Mouse (Mus musculus): ENCODE results near the gene Prpf4. TPM values are rescaled to one million over a fixed set of nuclear protein-coding genes. Genes with fewer than 3 reads are reported as not detected.
A peak's percentile ranks its signal among the peaks of the same experiment; 100 is the strongest.

Gene Prpf4
- polyA plus RNA-seq (2016; fragmentation: Nextera tagmentation; extraction: Ambion mirVana) = 38.4 and 38.6 TPM in 2 replicates

- under 1% methylated on average over 39 of the region's 39 CpGs for whole genome bisulfite sequencing
- H3K36me3 ChIP-seq = peaks cover 58% of the 10 kb centered on the region
These were observed at the start of gene Prpf4, which contains the start of gene Cdc26 for GRCm38 (mm10) chr4:62408601-62409282. Gene Prpf4, plus strand, starts transcription at chr4:62408797. Gene Cdc26, minus strand, starts transcription at chr4:62408642.

GRCm38 (mm10) chr4:62359256-62359775 lies 49.3 kb upstream of the Prpf4 start:
- DNase-seq (ENCODE audit: low spot score) = no peak
- Histone ChIP-seq H3K9me3 (replicated peaks) (no peaks in the 10 kb centered on the region), H3K4me1 (peaks cover 14% of the 10 kb centered on the region), H3K4me3 (peak overlapping the region; percentile 72), H3K36me3 (no peaks in the 10 kb centered on the region), H3K27me3 (ENCODE audit: low read depth, poor library complexity, severe bottlenecking) (no peaks in the 10 kb centered on the region), H3K27ac (no peak overlapping the region)
- 51% methylated on average over 7 of the region's 7 CpGs for WGBS

More at GRCm38 (mm10) chr4:62408601-62409282, at the start of gene Prpf4, which contains the start of gene Cdc26:
- no peaks in the 10 kb centered on the region for H3K9me3 ChIP-seq (replicated peaks)
- H3K4me3 ChIP-seq = peak within 1 kb of the TSS; percentile 68
- H3K27ac ChIP-seq = peak within 1 kb of the TSS; percentile 94
- H3K4me1 ChIP-seq = peaks cover 26% of the 10 kb centered on the region
- DNase-seq (ENCODE audit: low spot score) = peak; percentile 95
- no peaks in the 10 kb centered on the region for H3K27me3 ChIP-seq (ENCODE audit: low read depth, poor library complexity, severe bottlenecking)

DNA sequence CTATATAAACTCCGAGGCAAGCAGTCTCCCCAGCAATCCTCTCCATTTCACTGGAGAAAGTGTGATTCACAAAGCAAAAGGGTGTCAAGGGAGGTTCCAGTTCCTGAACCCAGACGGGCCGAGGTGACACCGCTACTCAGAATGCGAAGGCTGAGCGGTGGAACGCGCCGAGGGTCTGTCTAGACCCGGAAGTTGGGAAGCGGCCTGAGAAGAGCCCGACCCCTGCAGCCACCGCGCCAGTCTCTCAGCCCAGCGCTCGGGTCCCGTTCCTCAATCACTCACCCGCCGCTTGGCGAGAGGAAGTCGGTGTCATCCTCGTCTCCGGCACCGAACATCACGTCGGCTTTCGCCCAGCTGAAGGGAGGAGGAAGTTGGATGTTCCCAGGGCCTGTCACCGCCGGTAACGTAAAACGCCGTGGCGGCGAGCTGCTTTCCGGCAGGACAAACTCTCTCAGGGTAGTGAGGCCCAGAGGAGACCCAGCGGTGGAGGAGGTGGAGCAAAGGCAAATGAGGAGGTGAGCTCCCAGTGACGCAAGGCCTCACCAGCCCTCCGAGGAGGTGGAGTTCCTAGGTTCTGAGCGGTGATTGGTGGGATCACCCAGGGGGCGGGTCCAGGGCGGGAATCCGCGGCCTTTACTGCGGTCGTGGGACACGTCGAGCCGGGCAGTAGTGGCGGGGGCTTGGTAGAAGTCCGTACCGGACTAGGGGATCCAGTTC lies 48.4 kb upstream of the Prpf4 start, which contains the start of the genes Fkbp15 and Slc31a1:
Gene Fkbp15, minus strand, starts transcription at position 461 of the 717 bp plus-strand sequence.
Gene Slc31a1, plus strand, starts transcription at position 640 of the 717 bp plus-strand sequence.
- Histone ChIP-seq H3K9me3 (replicated peaks) (no peaks in the 10 kb centered on the region), H3K27me3 (ENCODE audit: low read depth, poor library complexity, severe bottlenecking) (no peaks in the 10 kb centered on the region), H3K27ac (peak within 1 kb of the TSS; percentile 85), H3K4me1 (peaks cover 14% of the 10 kb centered on the region), H3K36me3 (no peaks in the 10 kb centered on the region), H3K4me3 (peak within 1 kb of the TSS; percentile 72)
- under 1% methylated on average over 51 of the region's 51 CpGs for WGBS
- DNase-seq (ENCODE audit: low spot score) = peak; percentile 97

- WGBS = under 1% methylated on average over 22 of the region's 22 CpGs
- peaks cover 14% of the 10 kb centered on the region for H3K4me1 ChIP-seq
- peak overlapping the region; percentile 85 for H3K27ac ChIP-seq
- H3K4me3 ChIP-seq = peak overlapping the region; percentile 72
- no peaks in the 10 kb centered on the region for H3K27me3 ChIP-seq (ENCODE audit: low read depth, poor library complexity, severe bottlenecking)
- H3K9me3 ChIP-seq (replicated peaks) = no peaks in the 10 kb centered on the region
- DNase-seq (ENCODE audit: low spot score) = no peak
- H3K36me3 ChIP-seq = no peaks in the 10 kb centered on the region
These were observed 47.7 kb upstream of the Prpf4 start for GRCm38 (mm10) chr4:62360805-62361455.

- H3K27ac ChIP-seq = no peak overlapping the region
- H3K4me1 ChIP-seq = peaks cover 14% of the 10 kb centered on the region
- no peaks in the 10 kb centered on the region for H3K9me3 ChIP-seq (replicated peaks)
- H3K27me3 ChIP-seq (ENCODE audit: low read depth, poor library complexity, severe bottlenecking) = no peaks in the 10 kb centered on the region
- H3K4me3 ChIP-seq = peak overlapping the region; percentile 72
- no peak for DNase-seq (ENCODE audit: low spot score)
- 65% methylated on average over 6 of the region's 6 CpGs for WGBS
- no peaks in the 10 kb centered on the region for H3K36me3 ChIP-seq
These were observed 47.0 kb upstream of the Prpf4 start for GRCm38 (mm10) chr4:62361571-62361970.

DNA sequence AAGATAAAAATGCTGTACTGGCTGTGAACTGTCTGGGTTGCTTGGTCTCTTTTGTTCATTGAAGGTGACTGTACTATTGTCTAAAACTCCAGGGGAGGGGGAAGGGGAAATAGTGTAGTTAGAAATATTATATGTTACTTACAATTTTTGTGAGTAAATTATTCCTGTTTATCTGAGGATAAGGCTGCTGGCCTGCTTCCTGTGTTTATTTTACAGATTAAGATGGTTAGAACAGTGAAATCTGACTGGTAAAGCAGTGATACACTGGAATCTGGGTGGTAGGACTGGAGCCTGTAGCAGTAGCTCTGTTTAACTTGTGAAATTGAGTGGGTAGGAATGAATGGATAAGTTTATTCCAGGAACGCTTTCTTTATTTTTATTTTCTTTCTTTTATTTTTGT lies 46.6 kb upstream of the Prpf4 start:
- no peaks in the 10 kb centered on the region for H3K36me3 ChIP-seq
- H3K9me3 ChIP-seq (replicated peaks) = no peaks in the 10 kb centered on the region
- WGBS = 86% methylated on average over 1 of the region's 1 CpGs
- no peak overlapping the region for H3K27ac ChIP-seq
- no peak for DNase-seq (ENCODE audit: low spot score)
- H3K4me3 ChIP-seq = peak overlapping the region; percentile 72
- H3K4me1 ChIP-seq = peaks cover 14% of the 10 kb centered on the region
- no peaks in the 10 kb centered on the region for H3K27me3 ChIP-seq (ENCODE audit: low read depth, poor library complexity, severe bottlenecking)

GRCm38 (mm10) chr4:62362437-62362836 lies 46.2 kb upstream of the Prpf4 start:
- 91% methylated on average over 2 of the region's 2 CpGs for WGBS
- Histone ChIP-seq H3K36me3 (no peaks in the 10 kb centered on the region), H3K4me3 (no peak overlapping the region), H3K27me3 (ENCODE audit: low read depth, poor library complexity, severe bottlenecking) (no peaks in the 10 kb centered on the region), H3K9me3 (replicated peaks) (no peaks in the 10 kb centered on the region), H3K4me1 (peaks cover 14% of the 10 kb centered on the region), H3K27ac (no peak overlapping the region)
- no peak for DNase-seq (ENCODE audit: low spot score)

DNA sequence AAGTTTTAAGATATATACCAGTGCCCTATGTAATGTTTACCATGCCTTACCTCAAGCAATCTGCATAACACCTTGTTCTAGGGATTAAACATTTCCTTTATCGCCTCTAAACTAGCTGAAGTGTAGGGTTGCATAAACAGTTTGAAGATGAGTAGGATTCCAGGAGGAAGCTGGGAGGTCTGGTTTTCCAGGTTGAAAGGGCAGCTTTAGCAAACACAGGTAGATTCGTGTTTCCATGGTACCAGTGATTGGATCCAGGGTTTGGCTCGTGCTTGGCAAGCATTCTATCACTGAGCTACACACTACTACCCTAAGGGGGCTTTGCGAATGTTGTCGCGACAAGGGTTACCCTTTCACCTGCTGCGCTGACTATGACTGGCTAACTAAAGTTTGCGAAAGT lies 44.3 kb upstream of the Prpf4 start:
- Histone ChIP-seq H3K4me1 (peaks cover 12% of the 10 kb centered on the region), H3K9me3 (replicated peaks) (no peaks in the 10 kb centered on the region), H3K27me3 (ENCODE audit: low read depth, poor library complexity, severe bottlenecking) (no peaks in the 10 kb centered on the region), H3K36me3 (no peaks in the 10 kb centered on the region), H3K27ac (no peak overlapping the region), H3K4me3 (no peak overlapping the region)
- DNase-seq (ENCODE audit: low spot score) = no peak
- 96% methylated on average over 8 of the region's 8 CpGs for WGBS

GRCm38 (mm10) chr4:62366291-62366690 lies 42.3 kb upstream of the Prpf4 start:
- no peaks in the 10 kb centered on the region for H3K27me3 ChIP-seq (ENCODE audit: low read depth, poor library complexity, severe bottlenecking)
- no peak for DNase-seq (ENCODE audit: low spot score)
- H3K4me1 ChIP-seq = peaks cover 6% of the 10 kb centered on the region; the same call in 1 of the 2 replicates
- H3K36me3 ChIP-seq = no peaks in the 10 kb centered on the region
- no peak overlapping the region for H3K27ac ChIP-seq
- H3K4me3 ChIP-seq = no peak overlapping the region
- H3K9me3 ChIP-seq (replicated peaks) = no peaks in the 10 kb centered on the region
- 93% methylated on average over 4 of the region's 4 CpGs for WGBS

DNA sequence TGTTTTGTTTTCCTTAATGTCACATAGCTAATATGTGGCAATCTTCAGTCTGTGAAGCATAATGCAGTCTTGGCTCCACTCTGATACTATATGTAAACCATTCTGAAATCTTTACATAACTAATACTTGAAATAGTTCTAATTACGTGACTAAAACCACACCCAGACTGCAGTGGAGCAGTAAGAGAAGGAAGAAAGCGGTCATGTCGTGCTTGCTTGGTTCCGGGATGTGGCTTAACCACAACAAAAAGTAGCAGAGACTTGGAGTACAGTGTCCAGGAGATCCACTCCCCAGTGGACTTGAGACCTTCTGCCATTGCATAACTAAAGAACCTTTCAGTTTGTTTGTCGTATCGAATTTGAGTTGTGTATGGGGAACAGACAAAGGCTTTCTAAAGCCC lies 41.0 kb upstream of the Prpf4 start:
- no peaks in the 10 kb centered on the region for H3K9me3 ChIP-seq (replicated peaks)
- no peaks in the 10 kb centered on the region for H3K27me3 ChIP-seq (ENCODE audit: low read depth, poor library complexity, severe bottlenecking)
- H3K36me3 ChIP-seq = no peaks in the 10 kb centered on the region
- 95% methylated on average over 6 of the region's 6 CpGs for WGBS
- H3K4me1 ChIP-seq = no peaks in the 10 kb centered on the region
- no peak overlapping the region for H3K4me3 ChIP-seq
- H3K27ac ChIP-seq = no peak overlapping the region
- DNase-seq (ENCODE audit: low spot score) = no peak

GRCm38 (mm10) chr4:62369091-62369490 lies 39.5 kb upstream of the Prpf4 start:
- no peak overlapping the region for H3K27ac ChIP-seq
- no peaks in the 10 kb centered on the region for H3K36me3 ChIP-seq
- no peak overlapping the region for H3K4me3 ChIP-seq
- H3K27me3 ChIP-seq (ENCODE audit: low read depth, poor library complexity, severe bottlenecking) = no peaks in the 10 kb centered on the region
- WGBS = 87% methylated on average over 3 of the region's 3 CpGs
- H3K9me3 ChIP-seq (replicated peaks) = no peaks in the 10 kb centered on the region
- 0 out of 2 replicates have a peak, but pooled peaks cover 2% of the 10 kb centered on the region for H3K4me1 ChIP-seq
- DNase-seq (ENCODE audit: low spot score) = no peak

DNA sequence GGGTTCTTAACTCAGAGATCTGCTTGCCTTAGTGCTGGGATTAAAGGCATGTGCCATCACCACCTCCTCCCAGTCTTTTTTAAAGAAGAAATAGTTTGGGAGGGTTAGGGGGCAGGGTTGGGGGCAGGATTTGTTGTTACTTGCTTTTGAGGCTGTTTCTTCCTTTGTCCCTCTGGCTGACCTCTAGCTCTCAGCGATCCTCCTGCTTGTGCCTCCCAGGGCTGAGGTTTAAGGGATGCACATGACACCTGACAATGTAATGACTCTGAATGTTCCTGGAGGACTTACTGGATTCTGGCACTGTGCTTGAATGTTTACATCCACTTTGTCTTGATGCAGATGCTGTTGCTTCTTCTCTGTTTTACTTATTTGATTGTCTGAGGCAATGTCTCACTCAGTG lies 36.2 kb upstream of the Prpf4 start:
- Histone ChIP-seq H3K27ac (no peak overlapping the region), H3K27me3 (ENCODE audit: low read depth, poor library complexity, severe bottlenecking) (no peaks in the 10 kb centered on the region), H3K4me3 (no peak overlapping the region), H3K4me1 (0 out of 2 replicates have a peak, but pooled peaks cover 2% of the 10 kb centered on the region), H3K36me3 (no peaks in the 10 kb centered on the region), H3K9me3 (replicated peaks) (no peaks in the 10 kb centered on the region)
- 63% methylated on average over 1 of the region's 1 CpGs for WGBS
- no peak for DNase-seq (ENCODE audit: low spot score)

Data from limb, embryonic 10.5 days (tissue).